Mouse (Mus musculus): ENCODE data around the gene Gm48551. TPM values are rescaled to one million over a fixed set of nuclear protein-coding genes. Genes with fewer than 3 reads are reported as not detected.

Gm48551 gene
- polyA plus RNA-seq, 1 experiment from 2014 or later = 1.9 TPM

- no peak within 1 kb of the TSS for H3K27ac ChIP-seq
- DNase-seq (ENCODE audit: low spot score) (no peak), ATAC-seq (replicated peaks; ENCODE audit: low FRiP score, low read depth) (no peak)
- peak within 1 kb of the TSS; percentile 74 for H3K4me2 ChIP-seq (ENCODE audit: low read length)
- no peaks in the 10 kb centered on the region for H3K9me3 ChIP-seq (replicated peaks; ENCODE audit: low read length)
- H3K4me1 ChIP-seq (replicated peaks; ENCODE audit: insufficient read depth, low read length) = 0 out of 2 replicates have a peak, but pooled peaks cover 4% of the 10 kb centered on the region
- 4% methylated on average over 56 of the region's 67 CpGs for WGBS
- 0 out of 2 replicates have a peak, but pooled peaks cover 18% of the 10 kb centered on the region for H3K27me3 ChIP-seq (ENCODE audit: insufficient read depth, low read length)
- H3K4me3 ChIP-seq (replicated peaks; ENCODE audit: low read depth, low read length) = peak within 1 kb of the TSS; percentile 37
- no peak for TF ChIP-seq CTCF (IDR thresholded peaks at IDR 0.05; ENCODE audit: low read depth)
- no peaks in the 10 kb centered on the region for H3K36me3 ChIP-seq (ENCODE audit: insufficient read depth, low read length)
- H3K9ac ChIP-seq (ENCODE audit: low read depth, low read length) = peak within 1 kb of the TSS; percentile 49
Measured at GRCm38 (mm10) chr10:81342686-81343505, 41.4 kb upstream of the Gm48551 start, which contains the start of gene Gipc3. Gene Gipc3, minus strand, starts transcription at chr10:81343266.

GRCm38 (mm10) chr10:81344421-81345161 lies 39.7 kb upstream of the Gm48551 start:
- H3K9me3 ChIP-seq (replicated peaks; ENCODE audit: low read length) = no peaks in the 10 kb centered on the region
- DNase-seq (ENCODE audit: low spot score) = no peak
- no peak for ATAC-seq (replicated peaks; ENCODE audit: low FRiP score, low read depth)
- H3K27ac ChIP-seq = no peak overlapping the region
- no peak overlapping the region for H3K4me3 ChIP-seq (replicated peaks; ENCODE audit: low read depth, low read length)
- H3K27me3 ChIP-seq (ENCODE audit: insufficient read depth, low read length) = 0 out of 2 replicates have a peak, but pooled peaks cover 18% of the 10 kb centered on the region
- peak; percentile 63 for TF ChIP-seq CTCF (IDR thresholded peaks at IDR 0.05; ENCODE audit: low read depth)
- H3K4me2 ChIP-seq (ENCODE audit: low read length) = no peak overlapping the region
- no peaks in the 10 kb centered on the region for H3K36me3 ChIP-seq (ENCODE audit: insufficient read depth, low read length)
- 0 out of 2 replicates have a peak, but pooled peaks cover 13% of the 10 kb centered on the region for H3K4me1 ChIP-seq (replicated peaks; ENCODE audit: insufficient read depth, low read length)
- H3K9ac ChIP-seq (ENCODE audit: low read depth, low read length) = no peak overlapping the region
- WGBS = 50% methylated on average over 8 of the region's 8 CpGs

- no peak for DNase-seq (ENCODE audit: low spot score)
- Histone ChIP-seq H3K27me3 (ENCODE audit: insufficient read depth, low read length) (0 out of 2 replicates have a peak, but pooled peaks cover 18% of the 10 kb centered on the region), H3K4me2 (ENCODE audit: low read length) (no peak overlapping the region), H3K9ac (ENCODE audit: low read depth, low read length) (no peak overlapping the region), H3K4me1 (replicated peaks; ENCODE audit: insufficient read depth, low read length) (0 out of 2 replicates have a peak, but pooled peaks cover 15% of the 10 kb centered on the region), H3K4me3 (replicated peaks; ENCODE audit: low read depth, low read length) (no peak overlapping the region), H3K36me3 (ENCODE audit: insufficient read depth, low read length) (no peaks in the 10 kb centered on the region), H3K27ac (no peak overlapping the region), H3K9me3 (replicated peaks; ENCODE audit: low read length) (no peaks in the 10 kb centered on the region)
- 74% methylated on average over 4 of the region's 4 CpGs for WGBS
- TF ChIP-seq CTCF (IDR thresholded peaks at IDR 0.05; ENCODE audit: low read depth) = no peak
- ATAC-seq (replicated peaks; ENCODE audit: low FRiP score, low read depth) = no peak
Measured at GRCm38 (mm10) chr10:81345162-81345534, 39.1 kb upstream of the Gm48551 start.

- ATAC-seq (replicated peaks; ENCODE audit: low FRiP score, low read depth) = peak; percentile 18
- 11% methylated on average over 55 of the region's 55 CpGs for WGBS
Measured at GRCm38 (mm10) chr10:81346453-81347067, 37.7 kb upstream of the Gm48551 start.

GRCm38 (mm10) chr10:81349146-81349545 lies 35.1 kb upstream of the Gm48551 start:
- peak overlapping the region; percentile 43 for H3K9ac ChIP-seq (ENCODE audit: low read depth, low read length)
- DNase-seq (ENCODE audit: low spot score) (peak; percentile 74), ATAC-seq (replicated peaks; ENCODE audit: low FRiP score, low read depth) (0 out of 2 replicates have a peak, but pooled peaks have one; percentile 13)
- no peaks in the 10 kb centered on the region for H3K36me3 ChIP-seq (ENCODE audit: insufficient read depth, low read length)
- peak overlapping the region; percentile 82 for H3K4me2 ChIP-seq (ENCODE audit: low read length)
- no peaks in the 10 kb centered on the region for H3K27me3 ChIP-seq (ENCODE audit: insufficient read depth, low read length)
- H3K9me3 ChIP-seq (replicated peaks; ENCODE audit: low read length) = no peaks in the 10 kb centered on the region
- H3K4me3 ChIP-seq (replicated peaks; ENCODE audit: low read depth, low read length) = peak overlapping the region; percentile 55
- H3K27ac ChIP-seq = no peak overlapping the region
- TF ChIP-seq CTCF (IDR thresholded peaks at IDR 0.05; ENCODE audit: low read depth) = no peak
- 6% methylated on average over 12 of the region's 12 CpGs for WGBS
- H3K4me1 ChIP-seq (replicated peaks; ENCODE audit: insufficient read depth, low read length) = 0 out of 2 replicates have a peak, but pooled peaks cover 15% of the 10 kb centered on the region

More at GRCm38 (mm10) chr10:81346453-81347067, 37.7 kb upstream of the Gm48551 start:
- Histone ChIP-seq H3K4me2 (ENCODE audit: low read length) (peak overlapping the region; percentile 59), H3K9me3 (replicated peaks; ENCODE audit: low read length) (no peaks in the 10 kb centered on the region), H3K36me3 (ENCODE audit: insufficient read depth, low read length) (no peaks in the 10 kb centered on the region), H3K27ac (no peak overlapping the region), H3K27me3 (ENCODE audit: insufficient read depth, low read length) (0 out of 2 replicates have a peak, but pooled peaks cover 18% of the 10 kb centered on the region), H3K4me3 (replicated peaks; ENCODE audit: low read depth, low read length) (peak overlapping the region; percentile 15), H3K9ac (ENCODE audit: low read depth, low read length) (peak overlapping the region; percentile 39; the same call in 1 of the 2 replicates), H3K4me1 (replicated peaks; ENCODE audit: insufficient read depth, low read length) (0 out of 2 replicates have a peak, but pooled peaks cover 15% of the 10 kb centered on the region)
- peak; percentile 79 for DNase-seq (ENCODE audit: low spot score)
- peak; percentile 44; the same call in 1 of the 2 replicates for TF ChIP-seq CTCF (IDR thresholded peaks at IDR 0.05; ENCODE audit: low read depth)

All from kidney, postnatal 0 days (tissue).